Mouse (Mus musculus) v-Abl transformed pro-B cells (cell line): ENCODE results near the gene Aen.

Source experiments
- in situ Hi-C, 2 experiments: fragments of 400-800 bp; cut with MboI; formaldehyde crosslinking; loops; one replicate each; pipeline ENCODE4 v1.15.1; 2025; ENCODE audit not compliant: unreplicated experiment in 2 of 2

The Aen gene

GRCm38 (mm10) chr7:78925680-78926079, 30.0 kb downstream of the Aen start:
- in situ Hi-C loops: loop anchor here in 1 of 2 experiments (10.0 to 25.0 kb wide), 2 partner anchors 299 to 662 kb away; no protein-coding TSS in a partner anchor

GRCm38 (mm10) chr7:78926156-78926555, 30.5 kb downstream of the Aen start:
- in situ Hi-C loops: loop anchor here in 1 of 2 experiments (10.0 to 25.0 kb wide), 2 partner anchors 299 to 661 kb away; no protein-coding TSS in a partner anchor

- in situ Hi-C loops: loop anchor here in 1 of 2 experiments (10.0 to 25.0 kb wide), 2 partner anchors 298 to 660 kb away; no protein-coding TSS in a partner anchor
Observed at GRCm38 (mm10) chr7:78927266-78927665, 31.6 kb downstream of the Aen start.

- in situ Hi-C loops: loop anchor here in 1 of 2 experiments (25.0 kb wide), 1 partner anchor 648 kb away; no protein-coding TSS in a partner anchor
Observed at GRCm38 (mm10) chr7:78938957-78939602, 43.4 kb downstream of the Aen start.

GRCm38 (mm10) chr7:78940971-78941370, 45.3 kb downstream of the Aen start:
- in situ Hi-C loops: loop anchor here in 1 of 2 experiments (25.0 kb wide), 1 partner anchor 646 kb away; no protein-coding TSS in a partner anchor

GRCm38 (mm10) chr7:78942544-78942943, 46.9 kb downstream of the Aen start:
- in situ Hi-C loops: loop anchor here in 1 of 2 experiments (25.0 kb wide), 1 partner anchor 645 kb away; no protein-coding TSS in a partner anchor

- in situ Hi-C loops: no loop called here
Observed at GRCm38 (mm10) chr7:78953886-78954572, 58.4 kb downstream of the Aen start.

- in situ Hi-C loops: no loop called here
Observed at GRCm38 (mm10) chr7:78954619-78955018, 59.0 kb downstream of the Aen start.

GRCm38 (mm10) chr7:78955086-78955485, 59.4 kb downstream of the Aen start:
- in situ Hi-C loops: no loop called here

GRCm38 (mm10) chr7:78958499-78959073, 62.9 kb downstream of the Aen start:
- in situ Hi-C loops: no loop called here
